Mouse (Mus musculus): ENCODE measurements around the gene CN725425. TPM values are rescaled to one million over a fixed set of nuclear protein-coding genes. Genes with fewer than 3 reads are reported as not detected.

The CN725425 gene
- polyA plus RNA-seq, 1 experiment from 2014 or later = not detected

GRCm38 (mm10) chr15:91299319-91299835 is 100.1 kb downstream of the CN725425 start:
- Histone ChIP-seq H3K9me3 (replicated peaks; ENCODE audit: control insufficient read depth, low read length) (no peaks in the 10 kb centered on the region), H3K4me2 (ENCODE audit: low read depth, low read length) (no peak overlapping the region), H3K4me1 (ENCODE audit: control insufficient read depth, insufficient read depth, low read length) (no peaks in the 10 kb centered on the region), H3K36me3 (ENCODE audit: control insufficient read depth, insufficient read depth) (no peaks in the 10 kb centered on the region), H3K9ac (ENCODE audit: low read length) (no peak overlapping the region), H3K4me3 (ENCODE audit: low read length) (no peak overlapping the region), H3K27me3 (ENCODE audit: control insufficient read depth, insufficient read depth, low read length) (no peaks in the 10 kb centered on the region), H3K27ac (ENCODE audit: low read length) (no peak overlapping the region)
- ATAC-seq (replicated peaks; ENCODE audit: extremely low read depth, insufficient read depth, low FRiP score) = no peak
- 78% methylated on average over 11 of the region's 11 CpGs for WGBS

- Histone ChIP-seq H3K9me3 (replicated peaks; ENCODE audit: control insufficient read depth, low read length) (no peaks in the 10 kb centered on the region), H3K4me3 (ENCODE audit: low read length) (no peak overlapping the region), H3K36me3 (ENCODE audit: control insufficient read depth, insufficient read depth) (no peaks in the 10 kb centered on the region), H3K4me1 (ENCODE audit: control insufficient read depth, insufficient read depth, low read length) (no peaks in the 10 kb centered on the region), H3K27ac (ENCODE audit: low read length) (no peak overlapping the region), H3K9ac (ENCODE audit: low read length) (no peak overlapping the region), H3K4me2 (ENCODE audit: low read depth, low read length) (no peak overlapping the region), H3K27me3 (ENCODE audit: control insufficient read depth, insufficient read depth, low read length) (no peaks in the 10 kb centered on the region)
- WGBS = 9% methylated on average over 3 of the region's 3 CpGs
- ATAC-seq (replicated peaks; ENCODE audit: extremely low read depth, insufficient read depth, low FRiP score) = no peak
Measured at GRCm38 (mm10) chr15:91301366-91301765, 102.1 kb downstream of the CN725425 start.

GRCm38 (mm10) chr15:91304296-91304852 is 105.1 kb downstream of the CN725425 start:
- no peak for ATAC-seq (replicated peaks; ENCODE audit: extremely low read depth, insufficient read depth, low FRiP score)
- Histone ChIP-seq H3K4me2 (ENCODE audit: low read depth, low read length) (no peak overlapping the region), H3K27ac (ENCODE audit: low read length) (no peak overlapping the region)

More at GRCm38 (mm10) chr15:91304296-91304852, 105.1 kb downstream of the CN725425 start:
- Histone ChIP-seq H3K9ac (ENCODE audit: low read length) (no peak overlapping the region), H3K36me3 (ENCODE audit: control insufficient read depth, insufficient read depth) (no peaks in the 10 kb centered on the region), H3K4me1 (ENCODE audit: control insufficient read depth, insufficient read depth, low read length) (no peaks in the 10 kb centered on the region), H3K9me3 (replicated peaks; ENCODE audit: control insufficient read depth, low read length) (no peaks in the 10 kb centered on the region), H3K4me3 (ENCODE audit: low read length) (no peak overlapping the region), H3K27me3 (ENCODE audit: control insufficient read depth, insufficient read depth, low read length) (no peaks in the 10 kb centered on the region)
- 42% methylated on average over 7 of the region's 7 CpGs for WGBS

Other genes starting within 250 kb of the CN725425 start
- gene Kif21a, start 149.5 kb upstream of the CN725425 start, polyA plus RNA-seq (2015; fragmentation: Nextera tagmentation; extraction: Ambion mirVana) = 4.1 and 5.1 TPM in 2 replicates
- gene Abcd2, start 7.7 kb upstream of the CN725425 start, polyA plus RNA-seq (2015; fragmentation: Nextera tagmentation; extraction: Ambion mirVana) = 0.50 and 1.3 TPM in 2 replicates

Measured in heart, embryonic 16.5 days (tissue).